Mouse (Mus musculus): ENCODE data around the gene Sdc4. TPM values are rescaled to one million over a fixed set of nuclear protein-coding genes. Genes with fewer than 3 reads are reported as not detected.
A peak's percentile ranks its signal among the peaks of the same experiment; 100 is the strongest.

Sdc4 gene
- total RNA-seq, 1 experiment from 2014 or later, result 73.7 TPM

DNA sequence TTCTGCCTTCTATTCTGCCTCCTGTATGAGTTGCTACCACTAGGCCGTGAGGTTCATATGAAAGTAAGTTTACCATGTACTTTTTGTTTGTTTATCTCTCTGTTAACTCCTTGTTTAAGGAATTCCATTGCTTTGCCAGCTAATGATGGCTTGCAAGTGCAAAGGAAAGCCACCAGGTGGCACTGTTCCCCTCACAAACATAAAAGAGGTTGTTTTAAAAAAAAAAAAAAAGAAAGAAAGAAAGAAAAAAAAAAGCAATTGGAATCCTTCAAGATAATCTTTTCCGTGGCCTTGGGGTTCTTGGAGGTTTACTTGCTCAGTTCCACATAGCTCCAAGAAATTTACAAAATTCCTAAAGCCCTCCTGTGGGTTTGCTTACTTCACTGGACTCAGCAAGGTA, 26.5 kb downstream of the Sdc4 start:
- no peak for ATAC-seq (ENCODE audit: extremely low read depth, insufficient number of reproducible peaks, low FRiP score, poor library complexity, severe bottlenecking)

DNA sequence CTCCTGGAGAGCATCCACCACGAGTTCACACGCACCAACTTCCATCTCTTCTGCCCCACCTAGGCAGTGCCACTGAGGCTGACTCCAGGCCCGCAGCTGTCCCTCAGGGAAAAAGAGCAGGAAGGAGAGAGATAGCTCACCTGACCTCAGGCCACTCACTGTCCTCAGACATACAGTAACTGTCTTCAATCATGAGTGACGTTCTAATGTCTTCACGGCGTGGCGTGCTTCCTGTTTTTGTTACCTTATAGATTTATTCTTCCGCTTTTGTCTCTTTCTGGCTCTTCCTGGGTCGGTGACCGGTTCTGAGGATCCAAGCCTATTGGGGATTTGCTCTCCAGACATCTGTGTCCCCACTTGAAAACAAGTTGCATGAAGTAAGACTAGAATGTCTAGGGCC, 29.1 kb downstream of the Sdc4 start:
- peak; percentile 37; the same call in 1 of the 2 replicates for ATAC-seq (ENCODE audit: extremely low read depth, insufficient number of reproducible peaks, low FRiP score, poor library complexity, severe bottlenecking)

- no peak for ATAC-seq (ENCODE audit: extremely low read depth, insufficient number of reproducible peaks, low FRiP score, poor library complexity, severe bottlenecking)
Observed at GRCm38 (mm10) chr2:164414167-164414566, 29.5 kb downstream of the Sdc4 start.

GRCm38 (mm10) chr2:164407708-164408107, 36.0 kb downstream of the Sdc4 start:
- ATAC-seq (ENCODE audit: extremely low read depth, insufficient number of reproducible peaks, low FRiP score, poor library complexity, severe bottlenecking), result peak; percentile 51

GRCm38 (mm10) chr2:164405519-164405918, 38.2 kb downstream of the Sdc4 start:
- no peak for ATAC-seq (ENCODE audit: extremely low read depth, insufficient number of reproducible peaks, low FRiP score, poor library complexity, severe bottlenecking)

DNA sequence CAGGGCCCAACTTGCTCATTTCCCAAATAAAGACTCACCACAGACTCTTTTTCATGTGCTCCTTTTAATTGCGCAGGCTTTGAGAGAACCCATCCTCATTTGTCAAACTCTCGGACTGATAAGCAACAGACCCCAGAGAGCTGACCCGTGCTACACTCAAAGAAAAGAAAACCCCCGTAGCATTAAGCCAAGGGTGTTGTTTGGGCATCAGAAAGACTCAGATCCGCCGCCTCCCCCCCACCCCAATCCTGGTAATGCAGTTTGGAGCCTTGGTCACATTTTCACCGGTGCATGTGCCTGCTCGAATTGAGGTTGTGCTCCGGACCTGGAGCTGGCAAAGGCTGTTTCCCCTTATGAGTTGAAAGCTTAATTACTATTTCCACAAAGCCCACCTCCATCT, 38.6 kb downstream of the Sdc4 start, which contains the start of gene Matn4:
Matn4 (minus strand) TSS at position 101 of the 400 bp plus-strand sequence.
- ATAC-seq (ENCODE audit: extremely low read depth, insufficient number of reproducible peaks, low FRiP score, poor library complexity, severe bottlenecking), result no peak

DNA sequence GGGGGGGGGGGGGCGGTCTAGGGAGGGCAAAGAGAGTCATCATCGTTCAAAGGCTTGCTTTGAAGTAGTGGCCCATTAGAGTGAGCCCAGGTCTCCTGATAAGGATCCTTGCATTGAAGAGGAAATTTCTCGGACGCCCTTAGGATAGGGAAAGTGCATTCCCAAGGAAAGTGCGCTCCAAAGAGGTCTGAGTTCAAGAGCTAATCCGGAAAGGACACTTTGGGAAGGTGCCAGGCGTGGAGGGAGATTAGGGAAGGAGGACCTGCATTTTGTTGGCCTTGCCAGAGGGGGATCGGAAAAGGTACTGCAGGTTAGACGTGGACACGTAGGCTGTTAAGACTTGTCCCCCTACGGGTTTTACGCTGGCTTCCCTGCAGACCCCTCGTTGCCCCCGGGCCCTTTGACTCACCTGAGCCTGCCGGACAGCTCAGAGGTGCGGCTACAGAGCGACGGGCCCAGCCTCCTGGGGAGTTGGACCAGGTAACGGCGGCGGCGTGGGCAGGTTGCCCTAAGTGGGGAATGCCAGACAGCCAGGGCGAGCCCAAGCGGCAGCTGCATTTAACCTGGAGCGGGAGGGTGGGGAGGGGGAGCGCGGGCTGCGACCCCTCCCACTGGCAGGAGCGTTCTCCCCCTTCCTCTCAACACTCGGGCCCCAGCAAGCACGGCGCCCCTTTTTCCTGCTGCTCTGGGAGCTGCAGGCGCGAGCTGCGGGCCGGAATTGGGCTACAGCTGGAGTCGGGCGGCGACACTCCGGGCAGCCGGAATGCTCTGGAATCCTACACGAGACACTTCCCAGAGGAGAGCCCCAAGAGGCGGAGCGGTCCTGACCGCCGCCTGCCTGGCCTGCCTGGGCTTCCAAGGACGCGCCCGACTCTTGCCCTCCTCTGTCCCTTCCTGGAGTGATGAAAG, 39.4 kb downstream of the Sdc4 start:
- no peak for ATAC-seq (ENCODE audit: extremely low read depth, insufficient number of reproducible peaks, low FRiP score, poor library complexity, severe bottlenecking)

- ATAC-seq (ENCODE audit: extremely low read depth, insufficient number of reproducible peaks, low FRiP score, poor library complexity, severe bottlenecking), result no peak
Observed at GRCm38 (mm10) chr2:164403396-164404081, 40.1 kb downstream of the Sdc4 start.

DNA sequence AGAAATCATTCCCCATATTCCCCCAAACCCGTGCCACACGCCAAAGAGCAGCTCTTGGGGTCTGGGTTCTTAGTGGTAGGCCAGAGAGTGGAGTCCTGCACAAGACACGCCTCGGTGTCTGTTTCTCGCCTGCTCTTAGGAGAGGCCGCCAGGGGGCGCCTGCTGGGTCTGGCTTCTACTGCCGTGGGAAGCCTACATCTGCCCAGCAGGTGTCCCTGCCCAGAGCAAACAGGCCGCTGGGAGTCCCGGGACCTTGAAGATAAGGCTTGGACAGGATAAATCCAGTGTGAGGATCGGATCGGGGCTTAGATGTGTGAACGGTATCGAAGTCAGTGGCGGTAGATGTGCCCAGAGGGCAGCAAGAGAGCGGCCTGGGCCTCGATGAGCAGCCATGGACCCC, 40.8 kb downstream of the Sdc4 start, which contains the start of gene Rbpjl:
Rbpjl (plus strand) TSS at position 236 of the 400 bp plus-strand sequence.
- peak; percentile 69 for ATAC-seq (ENCODE audit: extremely low read depth, insufficient number of reproducible peaks, low FRiP score, poor library complexity, severe bottlenecking)

DNA sequence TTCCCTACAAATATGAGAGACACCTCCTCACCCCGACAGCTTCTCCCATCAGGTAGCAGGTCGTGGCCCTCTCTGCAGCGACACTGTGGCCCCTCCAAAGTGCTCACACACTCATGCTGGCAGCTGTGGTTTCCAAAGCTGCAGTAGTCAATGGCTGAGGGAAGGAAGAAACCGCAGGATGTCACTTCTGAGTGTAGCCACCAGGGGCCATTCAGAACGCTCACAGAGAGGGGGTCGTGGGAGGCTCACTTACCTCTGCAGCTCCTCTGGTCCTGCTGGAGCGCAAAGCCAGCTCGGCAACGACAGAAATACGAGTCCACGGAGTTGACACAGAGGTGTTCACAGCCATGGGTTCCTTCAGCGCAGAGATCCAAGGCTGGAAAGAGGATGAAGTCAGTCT, 46.8 kb downstream of the Sdc4 start:
- ATAC-seq (ENCODE audit: extremely low read depth, insufficient number of reproducible peaks, low FRiP score, poor library complexity, severe bottlenecking), result no peak

GRCm38 (mm10) chr2:164396076-164396475, 47.6 kb downstream of the Sdc4 start:
- no peak for ATAC-seq (ENCODE audit: extremely low read depth, insufficient number of reproducible peaks, low FRiP score, poor library complexity, severe bottlenecking)

GRCm38 (mm10) chr2:164393126-164393525, 50.6 kb downstream of the Sdc4 start:
- no peak for ATAC-seq (ENCODE audit: extremely low read depth, insufficient number of reproducible peaks, low FRiP score, poor library complexity, severe bottlenecking)

DNA sequence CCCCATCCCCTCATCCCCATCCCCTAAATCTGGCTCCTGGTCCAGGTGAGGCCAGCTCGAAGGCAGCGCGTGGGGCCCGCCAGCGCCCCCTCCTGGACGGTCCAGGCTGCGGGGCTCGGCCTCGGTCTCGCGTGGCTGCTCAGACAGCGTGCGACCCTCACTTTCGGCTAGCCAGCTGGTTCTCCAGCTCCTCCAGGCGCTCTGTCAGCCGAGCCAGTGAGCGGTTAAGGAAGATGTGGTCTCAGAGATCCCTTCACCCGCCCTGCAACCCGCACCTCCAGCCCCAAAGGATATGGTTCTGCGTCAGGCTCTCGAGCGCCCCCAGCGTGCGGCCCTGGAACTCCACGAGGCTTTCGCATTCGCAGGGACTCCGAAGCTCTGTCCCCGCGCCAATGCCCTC, 54.2 kb downstream of the Sdc4 start:
- peak; percentile 77 for ATAC-seq (ENCODE audit: extremely low read depth, insufficient number of reproducible peaks, low FRiP score, poor library complexity, severe bottlenecking)

DNA sequence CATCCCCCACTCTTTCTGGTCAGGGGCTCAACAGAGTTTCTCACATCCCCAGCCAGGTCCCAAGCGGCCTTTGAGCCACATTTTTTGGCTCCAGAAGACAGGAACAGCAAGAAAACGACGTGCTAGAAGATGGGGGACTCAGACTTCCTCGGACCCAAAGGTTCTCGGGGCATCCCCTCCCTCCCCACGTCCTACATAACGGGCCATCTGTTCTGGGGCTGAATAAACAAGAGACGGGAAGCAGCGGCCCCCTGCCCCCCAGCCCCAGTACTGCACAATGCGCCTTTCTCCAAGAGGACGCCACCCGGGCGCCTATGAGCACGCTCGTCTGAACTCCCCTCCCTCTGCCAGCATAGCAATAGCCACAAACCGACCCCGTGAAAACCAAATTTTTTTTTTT, 54.7 kb downstream of the Sdc4 start, which contains the start of gene Slpi:
Slpi (minus strand) TSS at position 76 of the 400 bp plus-strand sequence.
- ATAC-seq (ENCODE audit: extremely low read depth, insufficient number of reproducible peaks, low FRiP score, poor library complexity, severe bottlenecking), result no peak

- peak; percentile 69 for ATAC-seq (ENCODE audit: extremely low read depth, insufficient number of reproducible peaks, low FRiP score, poor library complexity, severe bottlenecking)
Observed at GRCm38 (mm10) chr2:164386953-164387352, 56.7 kb downstream of the Sdc4 start.

GRCm38 (mm10) chr2:164385927-164386763, 57.5 kb downstream of the Sdc4 start:
- ATAC-seq (ENCODE audit: extremely low read depth, insufficient number of reproducible peaks, low FRiP score, poor library complexity, severe bottlenecking), result 0 out of 2 replicates have a peak, but pooled peaks have one; percentile 15

GRCm38 (mm10) chr2:164383656-164384399, 59.9 kb downstream of the Sdc4 start:
- no peak for ATAC-seq (ENCODE audit: extremely low read depth, insufficient number of reproducible peaks, low FRiP score, poor library complexity, severe bottlenecking)

GRCm38 (mm10) chr2:164382971-164383370, 60.7 kb downstream of the Sdc4 start:
- no peak for ATAC-seq (ENCODE audit: extremely low read depth, insufficient number of reproducible peaks, low FRiP score, poor library complexity, severe bottlenecking)

Measured in neutrophil, adult 5-6 weeks (primary cell).